Mouse (Mus musculus) cerebellum, adult 2 months (tissue): ENCODE data around the gene Gm3336. TPM values are rescaled to one million over a fixed set of nuclear protein-coding genes. Genes with fewer than 3 reads are reported as not detected.

ENCODE experiments used
- DNase-seq, 2 experiments: peaks; one replicate each; pipeline ENCODE4 v3.0.0; 2021
- H3K27ac ChIP-seq: fragments of 200-500 bp; 2 replicates; pipeline ENCODE4 v1.5.1; 2012; ENCODE audit warnings: low read length, control low read depth, inconsistent platforms; ENCODE audit not compliant: insufficient read depth
- H3K27me3 ChIP-seq: fragments of 200-500 bp; 2 replicates; pipeline ENCODE4 v1.6.1; 2012; ENCODE audit warnings: inconsistent platforms, mild to moderate bottlenecking, low read length, moderate library complexity; ENCODE audit not compliant: control insufficient read depth, insufficient read depth
- H3K4me1 ChIP-seq: fragments of 200-500 bp; 2 replicates; pipeline ENCODE4 v1.6.1; 2011; ENCODE audit warnings: low read length; ENCODE audit not compliant: control insufficient read depth, insufficient read depth
- H3K4me3 ChIP-seq: fragments of 200-500 bp; replicated peaks from 2 replicates; pipeline ENCODE3; 2011; ENCODE audit warnings: mild to moderate bottlenecking, low read depth, low read length, control low read depth; ENCODE audit not compliant: insufficient read depth
- CTCF ChIP-seq: fragments of 200-500 bp; IDR thresholded peaks from 2 replicates; pipeline ENCODE4 v1.5.1; 2011; ENCODE audit warnings: low read depth, mild to moderate bottlenecking, control low read depth, low read length, moderate library complexity, borderline replicate concordance; ENCODE audit not compliant: insufficient read depth
- POLR2A ChIP-seq: fragments of 200-500 bp; IDR thresholded peaks from 2 replicates; pipeline ENCODE4 v1.6.1; 2011; ENCODE audit warnings: low read length, control low read depth, borderline replicate concordance; ENCODE audit not compliant: insufficient read depth
- WGBS: fragments of 180-500 bp; shearing (Covaris S2); methylation state at CpG from one replicate; pipeline ENCODE4 v1.1.7; 2018; 5-methylcytosine and 5-hydroxymethylcytosine counted together
- polyA plus RNA-seq: library from polyadenylated mRNA; depleted of rRNA; stranded (reverse); fragments of >200 nt; gene quantifications from 2 replicates; pipeline ENCODE4 v1.2.3, GENCODE M21; 2012

Gene Gm3336
- polyA plus RNA-seq, 1 experiment, result not detected

DNA sequence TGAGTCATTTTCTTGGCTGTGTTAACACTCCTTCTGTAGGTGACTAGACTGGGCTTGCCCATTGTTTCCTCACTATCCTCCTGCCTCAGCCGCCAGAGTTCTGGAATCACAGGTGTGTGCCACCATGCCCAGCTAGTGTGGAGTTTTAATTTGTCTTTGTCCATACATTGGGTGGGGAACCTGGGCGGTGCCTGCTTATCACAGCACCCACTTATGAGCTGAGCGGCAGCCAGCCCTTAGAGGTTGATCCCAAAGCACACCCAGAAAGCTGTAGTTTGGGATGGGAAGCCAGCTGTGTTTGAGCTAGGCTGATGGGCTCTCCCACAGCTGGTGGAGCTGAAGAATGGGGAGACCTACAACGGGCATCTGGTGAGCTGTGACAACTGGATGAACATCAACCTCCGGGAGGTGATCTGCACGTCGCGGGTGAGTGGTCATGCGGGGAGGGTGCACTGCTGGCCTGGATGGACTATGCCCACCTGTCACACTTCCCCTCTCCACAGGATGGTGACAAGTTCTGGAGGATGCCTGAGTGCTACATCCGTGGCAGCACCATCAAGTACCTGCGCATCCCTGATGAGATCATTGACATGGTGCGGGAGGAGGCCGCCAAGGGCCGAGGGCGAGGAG, 40.8 kb upstream of the Gm3336 start:
- H3K4me3 ChIP-seq, result no peak overlapping the region
- WGBS, result 83% methylated on average over 15 of the region's 15 CpGs
- H3K4me1 ChIP-seq, result peaks cover 14% of the 10 kb centered on the region
- TF ChIP-seq CTCF, result no peak
- no peak for TF ChIP-seq POLR2A
- no peak overlapping the region for H3K27ac ChIP-seq
- no peaks in the 10 kb centered on the region for H3K27me3 ChIP-seq
- no peak for DNase-seq

DNA sequence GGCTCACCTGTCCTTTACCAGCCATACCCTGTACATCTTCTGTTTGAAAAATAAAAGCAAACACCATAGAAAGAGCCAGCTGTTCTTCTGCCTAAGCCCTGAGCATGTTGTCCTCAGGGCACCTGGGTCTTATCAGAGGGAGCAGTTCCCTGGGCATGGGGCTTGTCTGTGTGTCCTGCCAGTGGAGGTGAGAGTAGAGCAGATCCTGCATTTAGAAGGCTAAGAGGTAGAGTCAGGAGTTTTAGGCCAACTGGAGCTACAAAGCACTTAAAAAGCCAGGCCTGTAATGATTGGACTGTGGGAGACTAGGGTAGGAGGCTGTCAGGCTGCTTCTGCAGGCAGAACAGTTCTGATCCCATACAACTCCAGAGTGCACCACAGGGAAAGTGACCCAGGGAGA, 39.7 kb upstream of the Gm3336 start:
- no peak overlapping the region for H3K4me3 ChIP-seq
- H3K27me3 ChIP-seq, result no peaks in the 10 kb centered on the region
- H3K4me1 ChIP-seq, result peaks cover 14% of the 10 kb centered on the region
- H3K27ac ChIP-seq, result no peak overlapping the region
- DNase-seq, result no peak
- no peak for TF ChIP-seq CTCF
- no peak for TF ChIP-seq POLR2A

DNA sequence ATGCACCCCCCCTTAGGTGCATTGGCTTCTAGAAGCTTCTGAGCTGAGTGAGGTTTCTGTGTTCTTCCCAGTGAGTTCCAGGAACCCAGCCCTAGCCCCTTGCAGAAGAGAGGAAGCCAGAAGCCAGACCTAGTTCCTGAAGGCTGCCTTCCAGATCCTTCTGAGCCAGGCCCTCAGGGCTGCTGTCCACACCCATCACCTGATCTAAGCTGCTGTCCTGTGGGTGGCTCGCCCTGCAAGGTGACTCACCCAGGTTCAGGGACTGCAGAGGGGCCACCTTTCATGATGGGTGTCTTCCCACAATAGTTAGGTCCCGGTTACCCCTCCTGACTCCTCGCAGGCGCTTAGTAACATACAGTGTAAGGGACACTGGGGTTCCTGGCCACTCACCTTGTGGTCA, 38.9 kb upstream of the Gm3336 start:
- no peak for DNase-seq
- H3K4me3 ChIP-seq, result no peak overlapping the region

DNA sequence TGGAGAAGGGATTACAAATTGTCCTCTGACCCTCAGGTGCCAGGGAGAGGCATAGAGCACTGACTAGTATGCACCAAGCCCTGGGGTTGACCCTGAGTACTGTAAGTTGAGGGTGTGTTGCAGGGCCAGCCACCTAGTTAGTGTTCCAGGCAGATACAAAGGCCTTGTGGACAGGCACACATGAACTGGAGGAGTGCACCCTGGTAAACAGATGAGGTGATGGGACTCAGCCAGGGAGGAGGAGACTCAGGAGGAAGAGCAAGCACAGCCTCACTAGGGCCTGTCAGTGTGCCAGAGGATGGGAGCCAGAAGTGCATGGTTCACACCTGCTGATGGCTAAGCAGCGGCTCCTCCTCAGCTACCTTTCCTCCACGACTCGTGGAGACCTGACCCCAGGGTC, 38.3 kb upstream of the Gm3336 start:
- Histone ChIP-seq H3K27me3 (no peaks in the 10 kb centered on the region), H3K4me1 (peaks cover 10% of the 10 kb centered on the region; the same call in 1 of the 2 replicates), H3K4me3 (no peak overlapping the region), H3K27ac (no peak overlapping the region)
- 21% methylated on average over 3 of the region's 3 CpGs for WGBS
- no peak for DNase-seq
- TF ChIP-seq POLR2A (no peak), CTCF (no peak)

More for the DNA sequence above, 38.9 kb upstream of the Gm3336 start:
- Histone ChIP-seq H3K27ac (no peak overlapping the region), H3K4me1 (peaks cover 14% of the 10 kb centered on the region), H3K27me3 (no peaks in the 10 kb centered on the region)
- TF ChIP-seq POLR2A (no peak), CTCF (no peak)
- 93% methylated on average over 4 of the region's 4 CpGs for WGBS

GRCm38 (mm10) chr8:70681410-70681809, 36.9 kb upstream of the Gm3336 start:
- no peak for DNase-seq
- no peaks in the 10 kb centered on the region for H3K27me3 ChIP-seq
- H3K27ac ChIP-seq, result no peak overlapping the region
- H3K4me3 ChIP-seq, result no peak overlapping the region
- TF ChIP-seq POLR2A (no peak), CTCF (no peak)
- peaks cover 10% of the 10 kb centered on the region; the same call in 1 of the 2 replicates for H3K4me1 ChIP-seq
- 92% methylated on average over 3 of the region's 3 CpGs for WGBS

GRCm38 (mm10) chr8:70682193-70682592, 36.1 kb upstream of the Gm3336 start:
- Histone ChIP-seq H3K4me3 (no peak overlapping the region), H3K27ac (no peak overlapping the region)
- peak in 1 of 2 experiments; percentile 39 for DNase-seq

DNA sequence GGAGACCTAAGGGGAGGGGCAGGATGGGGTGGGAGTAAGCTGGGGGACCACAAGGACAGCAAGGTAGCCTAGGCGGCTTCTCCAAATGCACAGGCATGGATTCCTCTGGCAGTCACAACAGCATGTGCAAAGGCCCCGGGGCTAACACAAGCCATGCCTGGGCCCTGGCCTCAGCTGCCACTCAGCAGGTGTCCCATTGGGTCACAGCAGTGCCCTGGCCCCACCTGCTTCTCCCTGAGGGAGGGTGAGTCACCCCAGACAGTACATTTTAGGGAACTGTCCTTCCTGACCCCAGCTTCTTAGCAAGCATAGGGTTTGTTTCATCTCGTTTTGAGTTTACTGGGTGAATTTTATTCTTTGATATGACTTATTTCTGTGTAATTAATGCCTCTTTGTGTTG, 35.7 kb upstream of the Gm3336 start:
- WGBS, result 58% methylated on average over 3 of the region's 3 CpGs
- peaks cover 15% of the 10 kb centered on the region for H3K4me1 ChIP-seq
- no peak overlapping the region for H3K4me3 ChIP-seq
- H3K27ac ChIP-seq, result no peak overlapping the region
- no peak for TF ChIP-seq POLR2A
- no peak for TF ChIP-seq CTCF
- no peak for DNase-seq
- H3K27me3 ChIP-seq, result no peaks in the 10 kb centered on the region

More at GRCm38 (mm10) chr8:70682193-70682592, 36.1 kb upstream of the Gm3336 start:
- Histone ChIP-seq H3K27me3 (no peaks in the 10 kb centered on the region), H3K4me1 (peaks cover 10% of the 10 kb centered on the region; the same call in 1 of the 2 replicates)
- TF ChIP-seq POLR2A (no peak), CTCF (no peak)
- 13% methylated on average over 19 of the region's 19 CpGs for WGBS

DNA sequence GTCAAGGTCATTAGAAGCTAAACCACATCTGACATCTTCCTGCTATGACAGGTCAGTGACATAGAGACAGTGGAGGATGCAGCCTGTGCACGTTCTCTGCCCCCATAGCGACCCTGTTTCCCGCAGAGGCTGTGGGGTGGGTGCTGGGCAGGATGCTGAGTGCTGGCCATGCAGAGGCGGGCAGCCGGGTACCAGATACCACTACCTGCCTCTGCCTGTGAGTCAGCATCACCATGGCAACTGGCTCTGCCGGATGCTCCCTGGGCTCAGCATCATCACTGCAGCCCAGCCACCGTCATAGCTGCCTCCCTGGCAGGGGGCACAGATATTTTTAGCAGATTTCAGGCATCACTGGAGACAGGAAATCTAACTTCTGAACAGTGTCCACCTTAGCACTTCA, 34.1 kb upstream of the Gm3336 start:
- Histone ChIP-seq H3K27ac (no peak overlapping the region), H3K27me3 (no peaks in the 10 kb centered on the region), H3K4me1 (peaks cover 16% of the 10 kb centered on the region), H3K4me3 (no peak overlapping the region)
- TF ChIP-seq CTCF (no peak), POLR2A (no peak)
- WGBS, result 32% methylated on average over 7 of the region's 7 CpGs
- DNase-seq, result no peak

DNA sequence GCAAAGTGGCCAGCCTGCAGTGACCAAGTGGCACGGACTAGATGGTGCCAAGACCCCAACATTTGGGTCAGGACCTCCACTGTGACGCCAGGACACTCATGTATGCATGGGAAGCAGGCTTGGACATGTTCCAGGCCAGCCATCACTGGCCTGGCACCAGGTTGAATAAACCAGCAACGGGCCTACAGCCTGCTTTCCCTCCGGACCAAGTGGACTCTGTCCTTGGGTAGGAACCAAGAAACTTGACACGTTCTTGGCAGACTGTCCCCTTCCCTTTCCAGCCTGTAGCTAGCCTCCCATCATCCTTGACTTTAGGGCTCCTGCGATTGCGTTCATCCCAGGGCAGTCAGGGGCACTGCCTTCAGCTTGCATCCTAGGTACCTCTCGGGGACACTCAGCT, 30.8 kb upstream of the Gm3336 start:
- H3K4me1 ChIP-seq, result peaks cover 15% of the 10 kb centered on the region
- no peak overlapping the region for H3K27ac ChIP-seq
- DNase-seq, result no peak
- no peaks in the 10 kb centered on the region for H3K27me3 ChIP-seq
- TF ChIP-seq CTCF, result no peak
- no peak for TF ChIP-seq POLR2A
- 21% methylated on average over 8 of the region's 8 CpGs for WGBS
- H3K4me3 ChIP-seq, result no peak overlapping the region
